Mouse (Mus musculus): ENCODE measurements around the gene Emg1.

The Emg1 gene

GRCm38 (mm10) chr6:124740888-124741761 lies 29.1 kb upstream of the Emg1 start, which contains the start of gene Grcc10:
TSS of gene Grcc10 (minus strand) at chr6:124741374.
- peak; percentile 90 for DNase-seq

- peak; percentile 64 for DNase-seq
Measured at GRCm38 (mm10) chr6:124740211-124740887, 28.4 kb upstream of the Emg1 start.

DNA sequence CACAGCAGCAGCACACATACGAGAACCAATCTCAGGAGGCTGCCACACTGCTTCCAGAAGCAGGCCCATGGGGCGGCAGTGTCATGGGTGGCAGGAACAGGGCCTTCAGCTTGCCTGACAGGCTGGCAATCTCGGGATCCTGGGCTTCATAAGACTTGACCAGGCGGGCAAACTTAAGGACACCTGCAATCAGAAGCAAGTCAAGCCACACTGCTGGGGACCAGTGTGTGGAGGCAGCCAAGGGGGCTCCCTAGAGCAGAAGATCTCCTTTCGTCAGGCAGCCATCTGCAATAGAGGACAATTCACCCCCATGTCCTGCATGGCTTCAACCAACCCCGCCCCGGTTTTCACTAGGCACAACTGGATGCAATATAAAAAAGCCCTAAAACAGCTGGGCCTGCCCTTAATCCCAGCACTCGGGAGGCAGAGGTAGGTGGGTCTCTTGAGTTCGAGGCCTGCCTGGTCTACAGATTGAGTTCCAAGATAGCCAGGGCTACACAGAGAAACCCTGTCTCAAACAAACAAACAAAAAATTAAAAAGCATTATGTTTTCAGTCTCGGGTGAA lies 27.3 kb upstream of the Emg1 start:
- no peak for DNase-seq

DNA sequence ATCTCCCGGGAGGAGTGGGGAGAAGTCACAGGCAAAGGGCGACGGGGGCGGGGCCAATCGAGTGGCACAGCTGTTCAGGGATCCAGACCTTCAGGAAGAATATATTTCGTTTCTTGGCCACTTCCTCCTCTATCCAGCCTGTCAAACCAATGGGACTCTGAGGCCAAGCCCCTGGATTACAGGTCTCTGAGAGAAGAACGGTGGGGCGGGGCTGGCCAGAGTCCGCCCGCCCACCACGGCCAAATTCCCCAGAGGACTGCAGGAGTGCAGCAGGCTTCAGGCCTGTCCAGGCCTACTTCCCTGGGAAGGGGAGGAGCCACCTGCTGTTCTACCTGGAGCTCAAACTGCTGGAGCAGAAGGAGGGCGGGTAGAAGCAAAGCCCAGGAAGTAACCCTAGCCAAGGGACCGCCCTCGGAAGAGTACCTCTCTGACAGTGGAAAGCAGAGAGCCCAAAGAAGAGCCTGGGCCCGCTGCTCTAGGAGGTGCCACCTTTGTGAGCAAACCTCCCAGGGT lies 26.6 kb upstream of the Emg1 start, which contains the start of gene Ptpn6:
Gene Ptpn6 (minus strand): TSS at position 204 of the 513 bp plus-strand sequence.
- DNase-seq, result peak; percentile 70

- no peak for DNase-seq
Measured at GRCm38 (mm10) chr6:124737040-124737439, 25.1 kb upstream of the Emg1 start.

DNA sequence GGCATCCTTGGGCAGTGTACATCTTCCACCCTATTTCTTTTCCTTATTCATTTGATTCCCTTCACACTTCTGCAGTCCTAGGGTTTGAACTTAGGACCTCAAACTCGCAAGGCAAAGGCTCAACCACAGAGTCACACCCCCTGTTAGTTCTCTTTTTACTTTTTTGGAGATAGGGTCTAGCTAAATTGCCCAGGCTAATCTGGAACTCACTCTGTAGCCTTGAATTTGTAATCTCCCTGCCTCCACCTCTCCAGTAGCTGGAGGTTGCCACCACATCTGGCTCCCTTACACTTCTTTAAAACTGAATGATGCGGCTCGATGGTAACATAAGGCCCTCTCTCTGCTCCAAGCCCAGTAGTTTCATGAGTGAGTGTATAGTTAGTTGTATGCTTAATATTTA lies 22.4 kb upstream of the Emg1 start:
- DNase-seq, result no peak

GRCm38 (mm10) chr6:124732476-124733370 lies 20.7 kb upstream of the Emg1 start:
- DNase-seq, result peak; percentile 72

- DNase-seq, result no peak
Measured at GRCm38 (mm10) chr6:124731038-124731437, 19.1 kb upstream of the Emg1 start.

GRCm38 (mm10) chr6:124729850-124730705 lies 18.1 kb upstream of the Emg1 start:
- DNase-seq, result no peak

GRCm38 (mm10) chr6:124728621-124729020 lies 16.6 kb upstream of the Emg1 start:
- no peak for DNase-seq

DNA sequence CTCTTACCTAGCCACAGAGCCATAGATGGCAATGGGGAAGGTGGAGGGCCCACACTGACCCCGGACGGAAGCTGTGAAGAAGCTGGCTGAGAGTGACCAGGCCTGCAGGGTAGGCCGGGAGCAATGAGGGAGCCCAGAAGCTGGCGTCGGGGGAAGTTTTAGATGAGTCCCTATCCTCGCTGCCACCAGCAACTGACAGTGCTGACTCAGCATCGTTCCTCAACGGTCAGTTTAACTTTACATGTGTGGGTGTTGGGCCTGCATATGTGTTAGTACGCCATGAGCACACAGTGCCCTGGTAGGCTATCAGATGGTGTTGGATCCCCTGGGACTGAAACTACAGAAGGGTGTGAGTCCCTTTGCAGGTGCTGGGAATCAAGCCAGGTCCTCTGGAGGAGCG lies 12.5 kb upstream of the Emg1 start:
- no peak for DNase-seq

GRCm38 (mm10) chr6:124723541-124723940 lies 11.6 kb upstream of the Emg1 start:
- DNase-seq, result no peak

DNA sequence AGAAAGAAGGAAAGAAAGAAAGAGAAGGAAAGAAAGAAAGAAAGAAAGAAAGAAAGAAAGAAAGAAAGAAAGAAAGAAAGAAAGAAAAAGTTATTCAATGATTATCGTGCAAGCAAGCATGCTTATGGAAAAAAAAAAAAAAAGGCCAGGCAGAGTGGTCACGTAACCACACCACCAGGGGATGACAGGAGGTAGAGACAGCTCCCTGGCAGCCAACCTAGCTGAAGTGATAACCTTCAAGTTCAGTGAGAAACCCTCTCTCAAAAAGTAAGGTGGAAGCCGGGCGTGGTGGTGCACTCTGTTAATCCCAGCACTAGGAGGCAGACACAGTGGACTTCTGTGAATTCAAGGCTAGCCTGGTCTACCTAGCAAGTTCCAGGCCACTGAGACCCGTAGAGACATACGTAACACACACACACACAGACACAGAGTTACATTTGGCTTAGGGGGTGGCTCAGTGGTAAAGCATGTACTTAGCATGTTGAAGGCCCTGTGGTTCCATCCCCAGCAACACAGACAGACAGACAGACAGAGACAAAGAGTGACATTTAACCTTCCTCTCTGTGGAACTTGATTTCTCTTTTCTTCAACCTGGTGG lies 11.0 kb upstream of the Emg1 start:
- no peak for DNase-seq

DNA sequence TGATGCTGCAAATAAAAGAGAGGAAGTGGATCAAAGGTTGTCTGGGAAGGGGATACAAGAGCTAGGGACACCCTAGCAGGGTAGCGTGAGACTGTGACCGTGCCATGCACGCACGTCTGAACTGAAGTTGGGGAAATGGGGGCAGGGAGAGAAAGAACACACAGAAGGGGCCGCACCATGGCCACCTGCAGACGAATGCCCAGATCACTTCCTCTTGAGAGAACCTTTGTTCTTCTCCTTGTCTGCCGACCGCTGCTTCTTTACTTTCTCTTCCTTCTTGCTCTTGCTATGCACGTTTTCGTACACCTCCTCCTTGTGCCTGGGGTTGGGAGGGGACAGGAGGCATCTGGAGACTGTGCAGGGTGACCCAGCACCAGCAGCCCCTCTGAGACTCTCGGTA lies 8.9 kb upstream of the Emg1 start:
- DNase-seq, result no peak

- DNase-seq, result peak; percentile 62
Measured at GRCm38 (mm10) chr6:124719354-124719978, 7.5 kb upstream of the Emg1 start.

DNA sequence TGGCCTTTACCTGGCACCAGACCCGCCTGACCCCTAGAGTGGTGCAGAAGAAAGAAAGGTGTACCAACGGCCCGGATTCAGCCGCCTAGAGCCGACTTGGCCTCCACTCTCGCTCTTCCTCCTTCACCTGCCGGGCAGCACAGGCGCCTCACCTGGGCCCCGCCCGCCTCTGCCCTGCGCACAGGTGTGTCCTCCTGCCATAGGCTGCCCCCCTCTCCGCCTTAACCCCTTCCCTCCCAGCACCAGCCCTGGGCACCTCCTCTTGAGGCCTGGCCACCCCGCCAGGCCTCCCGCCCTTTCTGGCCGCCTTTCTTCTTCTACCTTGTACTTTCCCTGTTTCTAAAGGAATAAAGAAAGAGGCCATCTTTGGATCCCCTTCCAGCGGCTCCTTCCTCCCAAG lies 6.7 kb upstream of the Emg1 start:
- no peak for DNase-seq

DNA sequence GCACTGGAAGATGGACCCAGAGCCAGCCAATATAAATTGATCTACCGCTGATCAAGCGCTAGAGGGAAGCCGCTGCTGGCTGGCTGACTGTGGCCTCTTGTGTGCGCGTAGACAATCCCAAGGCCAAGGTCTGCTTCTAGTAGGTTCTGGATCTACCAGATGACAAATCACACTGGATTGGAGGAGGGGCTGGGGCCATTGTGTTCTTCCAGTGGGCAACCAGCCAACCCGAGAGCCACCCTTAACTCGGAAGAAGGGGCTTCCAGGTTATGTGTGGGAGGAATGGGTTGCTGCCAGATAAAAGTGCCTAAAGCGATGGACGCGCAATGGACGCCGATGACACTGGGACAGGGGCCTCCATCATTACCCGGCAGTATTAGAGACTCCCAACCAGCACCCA lies 6.0 kb upstream of the Emg1 start:
- no peak for DNase-seq

DNA sequence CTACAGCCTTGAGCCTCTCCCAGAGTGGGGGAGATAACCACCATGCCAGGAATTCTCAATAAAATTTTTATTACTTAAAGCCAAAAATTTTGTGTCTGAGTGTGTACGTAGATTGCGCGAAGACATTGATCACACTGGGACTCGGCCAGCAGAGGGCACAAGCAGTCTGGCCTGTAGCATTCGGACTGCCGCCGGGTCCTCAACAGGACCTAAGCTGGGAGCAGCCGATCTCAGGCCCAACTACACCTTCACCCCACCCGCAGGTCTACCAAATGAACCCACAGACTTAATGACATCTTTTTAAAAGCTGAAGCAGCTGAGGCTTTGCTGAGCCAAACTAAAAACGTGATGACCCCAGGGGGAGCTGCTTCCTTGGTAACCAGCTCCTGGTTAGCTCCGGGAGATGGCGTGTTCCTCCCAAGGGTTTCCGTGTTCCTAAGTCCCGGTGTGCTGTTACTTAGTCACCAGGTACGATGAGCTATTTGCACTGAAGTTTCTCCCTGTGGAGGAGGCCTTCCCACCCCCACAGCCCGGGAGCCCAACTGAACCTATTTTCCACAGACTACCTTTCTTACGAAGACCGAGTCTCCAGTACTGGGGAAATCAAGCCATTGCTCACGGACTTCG lies 5.0 kb upstream of the Emg1 start:
- peak; percentile 67 for DNase-seq

DNA sequence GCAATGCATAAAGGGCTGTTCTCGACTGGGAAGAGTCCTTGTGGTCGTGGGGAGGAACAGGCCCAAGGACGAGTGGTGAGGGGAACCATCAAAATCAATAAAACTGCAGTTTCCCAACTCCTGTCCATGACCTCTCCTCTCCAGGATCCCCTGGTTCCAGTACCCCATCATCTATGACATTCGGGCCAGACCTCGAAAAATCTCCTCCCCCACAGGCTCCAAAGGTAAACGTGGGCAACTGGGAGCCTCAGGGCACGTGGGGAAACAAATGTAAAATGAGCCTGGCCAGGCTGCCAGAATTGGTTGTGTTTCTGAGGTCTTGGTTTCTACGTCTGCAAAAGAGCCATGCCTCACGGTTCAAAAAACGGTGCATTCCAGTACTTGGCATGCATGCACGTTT lies 940 bp upstream of the Emg1 start:
- DNase-seq, result no peak

DNA sequence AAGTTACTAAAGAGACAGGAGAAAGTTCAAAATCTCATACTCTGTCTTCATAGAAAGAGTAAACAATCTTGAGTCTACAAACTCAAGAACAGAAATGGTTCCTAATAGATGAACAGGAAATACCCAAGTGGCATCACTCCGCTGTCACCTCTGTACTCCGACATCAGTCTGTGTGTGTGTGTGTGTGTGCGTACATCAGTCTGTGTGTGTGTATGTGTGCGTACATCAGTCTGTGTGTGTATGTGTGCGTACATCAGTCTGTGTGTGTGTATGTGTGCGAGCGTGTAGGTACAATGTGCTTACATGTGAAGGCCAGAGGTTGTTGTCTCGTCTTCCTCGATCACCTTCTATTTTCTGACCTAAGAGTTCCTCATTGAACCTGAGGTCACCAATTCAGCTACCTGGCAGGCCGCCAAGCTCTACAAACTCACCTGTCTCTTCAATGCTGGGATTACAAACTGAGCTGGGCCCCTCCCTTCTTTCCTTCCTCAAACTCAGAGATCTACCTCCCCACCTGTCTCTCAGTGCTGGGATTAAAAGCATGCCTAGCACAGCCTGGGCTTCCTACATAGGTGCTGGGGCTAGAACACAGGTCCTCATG lies 3.6 kb downstream of the Emg1 start:
- DNase-seq, result no peak

Data from liver (tissue).